Mouse (Mus musculus): ENCODE results near the gene Abcg5.

Gene Abcg5

GRCm38 (mm10) chr17:84685286-84685685 is 2.5 kb upstream of the Abcg5 start:
- DNase-seq (ENCODE audit: low read depth, low spot score), result no peak

DNA sequence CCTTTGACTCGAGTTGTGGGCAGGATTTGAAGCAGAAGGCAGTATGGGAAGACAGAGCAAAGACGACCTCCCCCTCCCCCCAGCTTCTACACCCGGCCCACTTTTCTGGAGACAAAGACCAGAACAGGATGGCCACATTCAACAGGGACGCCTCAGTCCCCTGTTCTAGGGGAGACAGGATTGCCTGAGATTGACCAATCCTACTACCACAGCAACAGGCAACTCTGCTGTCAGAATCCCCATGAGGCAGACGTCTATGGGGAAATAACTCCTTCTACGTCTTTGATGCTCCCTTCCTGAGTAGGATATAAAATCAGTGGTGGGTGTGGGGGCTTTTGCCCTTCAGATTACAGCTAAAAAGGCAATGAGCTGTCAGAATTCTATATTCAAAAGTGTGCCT is 1.5 kb upstream of the Abcg5 start:
- DNase-seq (ENCODE audit: low read depth, low spot score), result no peak

GRCm38 (mm10) chr17:84681670-84682069 is 1.1 kb downstream of the Abcg5 start:
- no peak for DNase-seq (ENCODE audit: low read depth, low spot score)

GRCm38 (mm10) chr17:84677595-84677994 is 5.2 kb downstream of the Abcg5 start:
- DNase-seq (ENCODE audit: low read depth, low spot score), result no peak

DNA sequence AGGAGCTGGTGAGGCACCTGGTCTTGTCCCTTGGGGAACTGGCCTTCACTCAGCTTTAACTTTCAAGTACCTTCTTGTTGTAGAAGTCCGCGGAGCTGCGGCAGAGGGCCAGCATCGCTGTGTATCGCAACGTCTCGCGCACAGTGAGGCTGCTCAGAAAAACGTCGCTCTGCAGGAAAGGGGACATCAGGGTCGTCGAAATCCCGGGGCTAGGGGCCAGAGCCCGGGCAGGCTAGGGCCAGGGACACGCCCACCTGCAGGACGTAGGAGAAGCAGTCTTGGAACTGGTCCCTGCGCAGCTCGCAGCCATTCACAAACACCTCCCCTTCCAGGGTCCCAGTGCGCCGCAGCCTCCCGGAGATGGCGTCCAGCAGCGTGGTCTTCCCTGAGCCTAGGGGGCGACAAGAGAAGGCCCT is 6.9 kb downstream of the Abcg5 start, which contains the start of gene Abcg8:
Gene Abcg8, plus strand, starts transcription at position 352 of the 416 bp plus-strand sequence.
- no peak for DNase-seq (ENCODE audit: low read depth, low spot score)

- no peak for DNase-seq (ENCODE audit: low read depth, low spot score)
Measured at GRCm38 (mm10) chr17:84675204-84675603, 7.6 kb downstream of the Abcg5 start.

DNA sequence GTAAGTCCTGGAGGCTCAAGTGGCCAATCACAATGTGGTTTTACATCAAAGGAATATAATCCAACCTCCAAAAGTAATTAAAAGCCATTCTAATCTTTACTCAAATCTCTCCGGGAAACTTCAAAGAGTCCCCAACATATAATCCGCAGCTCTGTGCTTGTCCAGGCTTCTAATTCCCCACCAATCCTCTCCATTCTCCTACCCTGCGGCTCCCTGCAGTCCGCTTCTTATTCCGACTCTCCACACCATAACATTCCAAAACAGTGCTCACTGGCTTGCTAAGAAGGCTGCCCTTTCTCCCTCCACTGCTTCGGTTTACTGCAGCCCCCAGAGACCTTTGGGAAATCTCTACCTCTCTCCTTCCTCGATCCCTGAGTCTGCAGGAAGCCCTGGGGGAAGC is 8.8 kb downstream of the Abcg5 start:
- no peak for DNase-seq (ENCODE audit: low read depth, low spot score)

- peak; percentile 9 for DNase-seq (ENCODE audit: low read depth, low spot score)
Measured at GRCm38 (mm10) chr17:84672376-84673369, 10.1 kb downstream of the Abcg5 start.

DNA sequence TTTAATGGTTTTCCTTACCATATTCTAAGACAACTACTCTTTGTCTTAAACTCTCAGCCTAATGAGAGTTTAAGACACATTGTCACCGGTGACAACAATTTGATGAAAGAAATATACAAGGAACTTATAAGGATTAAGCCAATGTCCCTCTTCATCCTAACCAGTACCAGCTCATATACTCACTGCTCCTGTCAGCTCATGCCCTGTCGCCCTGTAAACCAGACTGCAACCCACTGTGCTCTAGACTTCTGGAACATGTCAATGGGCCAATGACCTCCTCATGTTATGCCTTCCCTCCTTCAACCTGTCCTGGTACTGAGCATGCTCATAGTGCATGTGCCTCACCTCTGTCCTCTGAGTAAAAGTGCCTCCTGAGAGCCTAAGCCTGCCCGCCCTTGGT is 15.0 kb downstream of the Abcg5 start:
- no peak for DNase-seq (ENCODE audit: low read depth, low spot score)

- no peak for DNase-seq (ENCODE audit: low read depth, low spot score)
Measured at GRCm38 (mm10) chr17:84665691-84666090, 17.1 kb downstream of the Abcg5 start.

- DNase-seq (ENCODE audit: low read depth, low spot score), result no peak
Measured at GRCm38 (mm10) chr17:84665053-84665452, 17.8 kb downstream of the Abcg5 start.

DNA sequence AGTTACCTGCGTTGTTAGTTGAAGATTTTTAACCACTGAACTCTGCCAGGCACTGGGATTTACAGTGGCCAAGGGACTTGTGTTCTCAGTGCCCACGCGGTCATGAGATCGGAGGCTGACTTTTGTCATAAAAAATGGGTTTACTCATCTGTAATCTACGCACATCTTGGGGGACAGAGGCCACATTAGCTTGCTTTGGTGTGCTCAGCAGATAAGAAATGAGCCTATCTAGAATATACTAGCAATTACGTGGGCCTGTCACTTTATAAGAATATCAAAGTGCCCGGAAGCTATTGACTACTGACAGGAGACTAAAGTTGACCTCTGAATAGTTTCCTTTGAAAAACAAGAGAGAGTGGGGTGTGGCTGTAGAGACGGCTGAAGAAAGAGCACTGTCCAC is 23.9 kb downstream of the Abcg5 start:
- no peak for DNase-seq (ENCODE audit: low read depth, low spot score)

DNA sequence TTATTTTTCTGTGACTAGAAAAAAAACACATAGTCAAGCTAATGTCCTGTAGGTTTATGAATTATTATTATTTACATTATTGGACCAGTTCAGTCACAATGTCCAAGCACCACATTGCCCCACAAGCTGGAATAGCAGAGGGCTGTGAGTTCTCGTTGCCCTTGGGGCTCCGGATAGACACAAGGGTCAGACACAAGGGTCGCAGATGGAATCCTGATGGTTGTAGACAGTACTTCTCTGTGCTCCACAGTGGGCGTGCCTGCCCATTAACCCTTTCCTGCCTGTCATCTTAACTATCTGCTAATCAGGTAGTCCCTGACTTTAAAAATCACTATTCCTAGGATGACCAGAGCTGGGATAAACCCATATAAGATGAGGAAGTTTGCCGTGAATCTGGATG is 24.6 kb downstream of the Abcg5 start:
- no peak for DNase-seq (ENCODE audit: low read depth, low spot score)

- DNase-seq (ENCODE audit: low read depth, low spot score), result no peak
Measured at GRCm38 (mm10) chr17:84657782-84658181, 25.0 kb downstream of the Abcg5 start.

DNA sequence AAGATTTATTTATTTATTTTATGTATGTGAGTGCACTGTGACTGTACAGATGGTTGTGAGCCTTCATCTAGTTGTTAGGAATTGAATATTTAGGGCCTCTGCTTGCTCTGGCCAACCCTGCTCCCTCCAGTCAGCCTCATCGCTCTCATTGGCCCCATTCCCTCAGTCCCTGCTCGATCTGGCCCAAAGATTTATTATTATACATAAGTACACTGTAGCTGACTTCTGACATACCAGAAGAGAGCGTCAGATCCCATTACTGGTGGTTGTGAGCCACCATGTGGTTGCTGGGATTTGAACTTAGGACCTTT is 25.4 kb downstream of the Abcg5 start:
- DNase-seq (ENCODE audit: low read depth, low spot score), result no peak

GRCm38 (mm10) chr17:84656653-84657421 is 26.0 kb downstream of the Abcg5 start:
- no peak for DNase-seq (ENCODE audit: low read depth, low spot score)

- no peak for DNase-seq (ENCODE audit: low read depth, low spot score)
Measured at GRCm38 (mm10) chr17:84656205-84656604, 26.6 kb downstream of the Abcg5 start.

DNA sequence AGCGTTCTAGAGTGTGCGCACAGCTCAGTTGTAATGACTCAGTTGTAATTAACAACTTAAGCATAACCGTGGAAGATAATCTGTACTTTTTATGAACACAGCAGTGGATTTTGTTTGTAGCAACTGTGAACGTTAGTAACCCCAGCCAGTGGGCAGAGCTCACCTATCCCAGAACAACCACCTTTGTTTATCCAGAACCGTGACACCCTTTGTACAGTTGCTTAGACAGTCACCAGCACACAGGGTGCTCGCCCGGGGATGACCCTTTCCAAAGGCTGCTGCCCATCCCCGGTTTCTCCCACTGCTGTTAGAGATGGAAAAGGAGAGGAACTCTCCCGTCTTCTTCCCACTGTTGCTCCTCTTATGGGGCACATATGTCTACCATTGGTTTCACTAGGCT is 29.3 kb downstream of the Abcg5 start:
- DNase-seq (ENCODE audit: low read depth, low spot score), result no peak

GRCm38 (mm10) chr17:84650302-84651017 is 32.4 kb downstream of the Abcg5 start:
- no peak for DNase-seq (ENCODE audit: low read depth, low spot score)

GRCm38 (mm10) chr17:84647630-84648029 is 35.2 kb downstream of the Abcg5 start:
- no peak for DNase-seq (ENCODE audit: low read depth, low spot score)

DNA sequence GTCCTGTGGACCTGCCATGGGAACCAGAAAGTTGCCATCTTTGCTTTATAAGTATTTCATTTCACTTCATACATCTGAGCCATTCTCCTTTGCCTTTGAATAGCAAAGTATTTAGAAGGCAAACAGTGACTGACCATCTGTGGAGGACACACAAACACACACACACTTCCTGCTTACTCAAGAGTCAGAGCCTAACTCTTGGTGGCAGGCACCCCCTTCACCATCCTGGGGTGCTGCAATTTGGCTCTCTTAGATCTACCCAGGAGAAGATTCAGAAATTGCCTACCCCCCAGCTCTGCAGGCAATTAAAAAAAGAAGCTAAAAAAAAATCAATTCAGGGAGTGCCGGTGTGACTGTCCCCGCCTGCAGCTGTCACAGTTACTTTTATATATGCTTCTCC is 36.3 kb downstream of the Abcg5 start:
- no peak for DNase-seq (ENCODE audit: low read depth, low spot score)

GRCm38 (mm10) chr17:84645894-84646293 is 36.9 kb downstream of the Abcg5 start:
- DNase-seq (ENCODE audit: low read depth, low spot score), result no peak
